Mouse (Mus musculus) lung, postnatal 0 days (tissue): ENCODE measurements around the gene Cadm2. TPM values are rescaled to one million over a fixed set of nuclear protein-coding genes. Genes with fewer than 3 reads are reported as not detected.
A peak's percentile ranks its signal among the peaks of the same experiment; 100 is the strongest.

Source experiments
- ATAC-seq: fragments of 200-750 bp; cut with Nextera tagmentation; 2 replicates; pipeline ENCODE4 v1.8.0; 2017; ENCODE audit warnings: moderate library complexity
- DNase-seq: peaks from one replicate; pipeline ENCODE4 v3.0.0-alpha.2; 2016; ENCODE audit warnings: low spot score
- H3K27ac ChIP-seq: fragments of 300-500 bp; sonication (generic); 2 replicates; pipeline ENCODE4 v1.5.1; 2014; ENCODE audit warnings: antibody characterized with exemption, mild to moderate bottlenecking, low read length, mixed read lengths
- H3K27me3 ChIP-seq: fragments of 300-500 bp; sonication (generic); replicated peaks from 2 replicates; pipeline ENCODE4 v1.6.1; 2014; ENCODE audit warnings: low read length, mixed read lengths; ENCODE audit not compliant: insufficient read depth
- H3K36me3 ChIP-seq: fragments of 300-500 bp; sonication (generic); 2 replicates; pipeline ENCODE4 v1.6.1; 2014; ENCODE audit warnings: low read length, mixed read lengths; ENCODE audit not compliant: insufficient read depth
- H3K4me1 ChIP-seq: fragments of 300-500 bp; sonication (generic); 2 replicates; pipeline ENCODE4 v1.6.1; 2014; ENCODE audit warnings: antibody characterized with exemption, low read depth, low read length, mixed read lengths; ENCODE audit not compliant: insufficient read depth
- H3K4me2 ChIP-seq: fragments of 300-500 bp; sonication (generic); replicated peaks from 2 replicates; pipeline ENCODE4 v1.6.1; 2014; ENCODE audit warnings: low read depth, mild to moderate bottlenecking, low read length, moderate library complexity, mixed read lengths
- H3K4me3 ChIP-seq: fragments of 300-500 bp; sonication (generic); 2 replicates; pipeline ENCODE4 v1.5.1; 2014; ENCODE audit warnings: low read depth, low read length
- H3K9ac ChIP-seq: fragments of 300-500 bp; sonication (generic); replicated peaks from 2 replicates; pipeline ENCODE4 v1.6.1; 2014; ENCODE audit warnings: low read depth, mild to moderate bottlenecking
- H3K9me3 ChIP-seq: fragments of 300-500 bp; sonication (generic); 2 replicates; pipeline ENCODE4 v1.6.1; 2016; ENCODE audit warnings: low read length, mixed read lengths
- CTCF ChIP-seq: IDR thresholded peaks from 2 replicates; pipeline ENCODE4 v1.5.1; 2016; ENCODE audit warnings: antibody characterized with exemption, mild to moderate bottlenecking
- EP300 ChIP-seq: IDR thresholded peaks from 2 replicates; pipeline ENCODE4 v1.6.1; 2016; ENCODE audit warnings: antibody characterized with exemption, mild to moderate bottlenecking, control low read depth
- WGBS: fragments of 180-500 bp; shearing (Covaris S2); extraction: QIAGEN DNeasy Blood & Tissue Kit; methylation state at CpG from one replicate; pipeline ENCODE4 v1.1.7; 2014; 5-methylcytosine and 5-hydroxymethylcytosine counted together
- polyA plus RNA-seq: library from polyadenylated mRNA; unstranded; fragments of >200 nt; fragmentation: Nextera tagmentation; extraction: Ambion mirVana; gene quantifications from 2 replicates; pipeline ENCODE4 v1.2.1, GENCODE M21; 2015

Gene Cadm2
- polyA plus RNA-seq, 1 experiment from 2014 or later: 0.24 TPM

GRCm38 (mm10) chr16:67344194-67344593 lies 276.5 kb downstream of the Cadm2 start:
- Histone ChIP-seq H3K27ac (no peak overlapping the region), H3K4me3 (no peak overlapping the region), H3K9me3 (no peaks in the 10 kb centered on the region), H3K36me3 (no peaks in the 10 kb centered on the region), H3K4me2 (no peak overlapping the region), H3K9ac (no peak overlapping the region), H3K27me3 (no peaks in the 10 kb centered on the region), H3K4me1 (no peaks in the 10 kb centered on the region)
- no peak for ATAC-seq
- TF ChIP-seq EP300 (no peak), CTCF (no peak)
- DNase-seq: no peak
- WGBS: 25% methylated on average over 5 of the region's 5 CpGs

GRCm38 (mm10) chr16:67311033-67311432 lies 309.7 kb downstream of the Cadm2 start:
- Histone ChIP-seq H3K9ac (no peak overlapping the region), H3K4me3 (no peak overlapping the region), H3K4me2 (no peak overlapping the region), H3K27me3 (no peaks in the 10 kb centered on the region), H3K27ac (no peak overlapping the region), H3K4me1 (no peaks in the 10 kb centered on the region), H3K9me3 (no peaks in the 10 kb centered on the region), H3K36me3 (no peaks in the 10 kb centered on the region)
- no peak for DNase-seq
- ATAC-seq: no peak
- TF ChIP-seq EP300 (no peak), CTCF (no peak)
- 70% methylated on average over 2 of the region's 2 CpGs for WGBS

- Histone ChIP-seq H3K9ac (no peak overlapping the region), H3K4me3 (no peak overlapping the region), H3K27ac (no peak overlapping the region), H3K4me2 (no peak overlapping the region), H3K36me3 (no peaks in the 10 kb centered on the region), H3K27me3 (no peaks in the 10 kb centered on the region), H3K4me1 (no peaks in the 10 kb centered on the region), H3K9me3 (no peaks in the 10 kb centered on the region)
- ATAC-seq (no peak), DNase-seq (no peak)
- TF ChIP-seq CTCF: no peak
- TF ChIP-seq EP300: no peak
- WGBS: 81% methylated on average over 3 of the region's 3 CpGs
These were observed 336.0 kb downstream of the Cadm2 start for GRCm38 (mm10) chr16:67284664-67285063.

GRCm38 (mm10) chr16:67243598-67243997 lies 377.1 kb downstream of the Cadm2 start:
- no peak for ATAC-seq
- 76% methylated on average over 5 of the region's 5 CpGs for WGBS

GRCm38 (mm10) chr16:67234862-67235261 lies 385.8 kb downstream of the Cadm2 start:
- ATAC-seq: no peak
- Histone ChIP-seq H3K27me3 (no peaks in the 10 kb centered on the region), H3K4me3 (no peak overlapping the region), H3K9me3 (no peaks in the 10 kb centered on the region), H3K4me1 (no peaks in the 10 kb centered on the region), H3K9ac (no peak overlapping the region), H3K4me2 (no peak overlapping the region), H3K36me3 (no peaks in the 10 kb centered on the region), H3K27ac (no peak overlapping the region)
- TF ChIP-seq CTCF: peak; percentile 65
- no peak for TF ChIP-seq EP300
- DNase-seq: peak; percentile 11
- 13% methylated on average over 1 of the region's 1 CpGs for WGBS

More at GRCm38 (mm10) chr16:67243598-67243997, 377.1 kb downstream of the Cadm2 start:
- Histone ChIP-seq H3K4me3 (no peak overlapping the region), H3K9ac (no peak overlapping the region), H3K27ac (no peak overlapping the region), H3K9me3 (no peaks in the 10 kb centered on the region), H3K4me1 (no peaks in the 10 kb centered on the region), H3K4me2 (no peak overlapping the region), H3K36me3 (no peaks in the 10 kb centered on the region), H3K27me3 (no peaks in the 10 kb centered on the region)
- DNase-seq: no peak
- TF ChIP-seq EP300 (no peak), CTCF (no peak)

GRCm38 (mm10) chr16:67226696-67227095 lies 394.0 kb downstream of the Cadm2 start:
- no peak overlapping the region for H3K27ac ChIP-seq
- H3K9me3 ChIP-seq: no peaks in the 10 kb centered on the region
- H3K36me3 ChIP-seq: no peaks in the 10 kb centered on the region
- no peaks in the 10 kb centered on the region for H3K27me3 ChIP-seq
- TF ChIP-seq CTCF (no peak), EP300 (no peak)
- H3K4me3 ChIP-seq: no peak overlapping the region
- ATAC-seq (no peak), DNase-seq (no peak)
- H3K9ac ChIP-seq: no peak overlapping the region
- 68% methylated on average over 1 of the region's 1 CpGs for WGBS
- no peaks in the 10 kb centered on the region for H3K4me1 ChIP-seq
- no peak overlapping the region for H3K4me2 ChIP-seq

- no peaks in the 10 kb centered on the region for H3K27me3 ChIP-seq
- ATAC-seq: no peak
- no peaks in the 10 kb centered on the region for H3K36me3 ChIP-seq
- no peak overlapping the region for H3K4me3 ChIP-seq
- no peak overlapping the region for H3K9ac ChIP-seq
- H3K4me2 ChIP-seq: no peak overlapping the region
- DNase-seq: no peak
- H3K4me1 ChIP-seq: no peaks in the 10 kb centered on the region
- TF ChIP-seq CTCF (no peak), EP300 (no peak)
- no peaks in the 10 kb centered on the region for H3K9me3 ChIP-seq
- no peak overlapping the region for H3K27ac ChIP-seq
These were observed 417.4 kb downstream of the Cadm2 start for GRCm38 (mm10) chr16:67203329-67203728.
